ENCODE assay signal across 22 mouse cellular contexts in the genomic region with DNA sequence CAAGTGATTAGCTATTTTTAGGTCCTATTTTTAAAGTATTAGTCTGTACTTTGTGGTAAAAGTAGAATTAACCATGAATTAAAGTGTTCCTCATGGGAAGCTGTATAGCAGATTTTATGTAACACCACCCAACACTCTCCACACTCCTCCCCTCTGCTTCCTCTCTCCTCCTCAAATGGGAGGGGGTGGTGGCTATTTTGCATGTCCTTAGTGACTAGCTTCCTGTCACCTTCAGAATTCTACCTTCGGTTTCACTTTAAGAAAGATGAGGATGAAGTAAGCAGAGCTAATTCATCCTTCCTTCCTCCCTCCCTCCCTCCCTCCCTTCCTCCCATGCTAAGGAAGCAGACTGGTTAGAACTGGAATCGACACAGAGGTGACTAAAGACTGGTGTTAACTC.
DNase-seq lines count a peak whose midpoint lies in the region; ATAC-seq and TF ChIP-seq lines count a peak whose summit lies in the region.
"Had no signal": no experiment of that assay in that cellular context is flagged by ENCODE, and none has a peak within 500 bp of the region (broad histone marks: within the 10 kb centered on the region; RNA-seq: fewer than 3 reads in every experiment).

No protein-coding gene starts in this region.

- H3K36me3 ChIP-seq in CH12.LX (replicated peaks in 1 of 2; ENCODE audit: control insufficient read depth in 1 of 2, insufficient read depth in 1 of 2, low read length in 1 of 2): peaks cover 16 to 37% of the 10 kb centered on the region in 2 experiments
- H3K36me3 ChIP-seq in forebrain, postnatal 0 days (ENCODE audit: insufficient read depth): peaks cover 18% of the 10 kb centered on the region
- peaks cover 22% of the 10 kb centered on the region for H3K36me3 ChIP-seq in embryonic facial prominence, embryonic 10.5 days (replicated peaks)
- H3K36me3 ChIP-seq in intestine, embryonic 16.5 days (ENCODE audit: control insufficient read depth, insufficient read depth, low read length): no peaks in the 10 kb centered on the region

- TF ChIP-seq CTCF in CH12.LX (conservative IDR thresholded peaks at IDR 0.05 in 1 of 2, IDR thresholded peaks at IDR 0.05 in 1 of 2; ENCODE audit: low read depth in 2 of 2, low read length in 2 of 2): no peak
- no peak for TF ChIP-seq CTCF in forebrain, postnatal 0 days (IDR thresholded peaks at IDR 0.05; ENCODE audit: low read depth)

- peak overlapping the region; percentile 84 for H3K9ac ChIP-seq in CH12.LX (ENCODE audit: insufficient read depth, low read depth)
- no peak overlapping the region for H3K9ac ChIP-seq in forebrain, postnatal 0 days
- H3K9ac ChIP-seq in intestine, embryonic 16.5 days (ENCODE audit: low read depth, low read length): no peak overlapping the region
- H3K9ac ChIP-seq: embryonic facial prominence, embryonic 15.5 days; heart, embryonic 13.5 days; hindbrain, embryonic 14.5 days; limb, embryonic 15.5 days; liver, embryonic 15.5 days; midbrain, embryonic 15.5 days; neural tube, embryonic 15.5 days had no signal

- ATAC-seq in granulocyte monocyte progenitor cell, adult 5-6 weeks (replicated peaks; ENCODE audit: poor library complexity, severe bottlenecking): peak; percentile 33; the same call in 1 of the 2 replicates
- ATAC-seq in forebrain, postnatal 0 days: no peak
- no peak for ATAC-seq in intestine, embryonic 16.5 days
- ATAC-seq: midbrain, embryonic 15.5 days had no signal

- H3K79me2 ChIP-seq in CH12.LX (replicated peaks; ENCODE audit: control insufficient read depth, extremely low read depth, insufficient read depth, poor library complexity, severe bottlenecking): no peaks in the 10 kb centered on the region; the same call in 1 of the 2 replicates

- DNase-seq in A20 (ENCODE audit: low read depth, low spot score): peak; percentile 85
- peak; percentile 92 for DNase-seq in CH12.LX (ENCODE audit: extremely low read depth)
- DNase-seq in naive thymus-derived CD4-positive, alpha-beta T cell, adult 2 months (ENCODE audit: low read depth): peak; percentile 12
- no peak for DNase-seq in forebrain, postnatal 0 days
- no peak for DNase-seq in embryonic facial prominence, embryonic 10.5 days (ENCODE audit: low spot score)
- DNase-seq: adrenal gland, adult 8-10 months; cerebellum, adult 9-10 months; embryo, embryonic 11 days; gastrocnemius, adult 2 months; kidney, adult 11 months; thymus, adult 18-20 months had no signal

- no peaks in the 10 kb centered on the region for H3K9me3 ChIP-seq in CH12.LX (replicated peaks; ENCODE audit: low read length)
- H3K9me3 ChIP-seq in forebrain, postnatal 0 days (ENCODE audit: low read length): no peaks in the 10 kb centered on the region
- no peaks in the 10 kb centered on the region; the same call in 1 of the 2 replicates for H3K9me3 ChIP-seq in embryonic facial prominence, embryonic 10.5 days
- no peaks in the 10 kb centered on the region for H3K9me3 ChIP-seq in intestine, embryonic 16.5 days (ENCODE audit: control insufficient read depth, low read length)
- H3K9me3 ChIP-seq: embryonic facial prominence, embryonic 15.5 days; heart, embryonic 13.5 days; liver, embryonic 15.5 days; midbrain, embryonic 15.5 days; neural tube, embryonic 15.5 days had no signal

- H3K4me3 ChIP-seq in CH12.LX (replicated peaks in 1 of 3; ENCODE audit: low read depth in 2 of 3, low read length in 2 of 3, poor library complexity in 1 of 3): peak overlapping the region; percentile 76 to 94 (median 82)
- no peak overlapping the region for H3K4me3 ChIP-seq in forebrain, postnatal 0 days (ENCODE audit: low read depth, low read length)
- no peak overlapping the region for H3K4me3 ChIP-seq in embryonic facial prominence, embryonic 10.5 days
- no peak overlapping the region for H3K4me3 ChIP-seq in intestine, embryonic 16.5 days (ENCODE audit: low read length)
- H3K4me3 ChIP-seq: embryonic facial prominence, embryonic 15.5 days; gastrocnemius, adult 2 months; heart, embryonic 13.5 days; limb, embryonic 15.5 days; liver, embryonic 15.5 days; midbrain, embryonic 15.5 days; myocyte; neural tube, embryonic 15.5 days had no signal

- peaks cover 13 to 23% of the 10 kb centered on the region in 2 experiments for H3K4me1 ChIP-seq in CH12.LX (ENCODE audit: control insufficient read depth in 1 of 2, insufficient read depth in 2 of 2)
- H3K4me1 ChIP-seq in forebrain, postnatal 0 days (ENCODE audit: insufficient read depth): no peaks in the 10 kb centered on the region
- no peaks in the 10 kb centered on the region for H3K4me1 ChIP-seq in embryonic facial prominence, embryonic 10.5 days
- H3K4me1 ChIP-seq in intestine, embryonic 16.5 days (ENCODE audit: control insufficient read depth, insufficient read depth, low read length): no peaks in the 10 kb centered on the region
- H3K4me1 ChIP-seq: heart, embryonic 13.5 days; limb, embryonic 15.5 days; liver, embryonic 15.5 days; midbrain, embryonic 15.5 days; neural tube, embryonic 15.5 days had no signal

- peak; percentile 45; the same call in 1 of the 2 replicates for TF ChIP-seq EP300 in CH12.LX (IDR thresholded peaks at IDR 0.05; ENCODE audit: low read length)

- 91% methylated on average over 2 of the region's 2 CpGs for WGBS in forebrain, postnatal 0 days
- 91% methylated on average over 2 of the region's 2 CpGs for WGBS in embryonic facial prominence, embryonic 10.5 days
- 89% methylated on average over 2 of the region's 2 CpGs for WGBS in intestine, embryonic 16.5 days

- H3K27me3 ChIP-seq in CH12.LX (replicated peaks): no peaks in the 10 kb centered on the region
- H3K27me3 ChIP-seq in forebrain, postnatal 0 days (ENCODE audit: insufficient read depth, low read length): no peaks in the 10 kb centered on the region
- H3K27me3 ChIP-seq in embryonic facial prominence, embryonic 10.5 days (replicated peaks; ENCODE audit: low read depth, poor library complexity, severe bottlenecking): no peaks in the 10 kb centered on the region
- H3K27me3 ChIP-seq in intestine, embryonic 16.5 days (replicated peaks; ENCODE audit: control insufficient read depth, insufficient read depth, low read length): no peaks in the 10 kb centered on the region
- H3K27me3 ChIP-seq: embryonic facial prominence, embryonic 15.5 days; heart, embryonic 13.5 days; limb, embryonic 15.5 days; liver, embryonic 15.5 days; midbrain, embryonic 15.5 days; neural tube, embryonic 15.5 days had no signal

- H3K27ac ChIP-seq in CH12.LX (ENCODE audit: insufficient read depth, low read depth): peak overlapping the region; percentile 25; the same call in 1 of the 2 replicates
- H3K27ac ChIP-seq in forebrain, postnatal 0 days (ENCODE audit: low read depth, low read length): no peak overlapping the region
- H3K27ac ChIP-seq in embryonic facial prominence, embryonic 10.5 days (replicated peaks): no peak overlapping the region
- H3K27ac ChIP-seq in intestine, embryonic 16.5 days (ENCODE audit: low read length): no peak overlapping the region
- H3K27ac ChIP-seq: embryonic facial prominence, embryonic 15.5 days; gastrocnemius, adult 2 months; heart, embryonic 13.5 days; hindbrain, embryonic 14.5 days; kidney, postnatal 0 days; limb, embryonic 15.5 days; liver, embryonic 15.5 days; midbrain, embryonic 15.5 days; neural tube, embryonic 15.5 days had no signal

- no peak for TF ChIP-seq RAD21 in CH12.LX (IDR thresholded peaks at IDR 0.05; ENCODE audit: low read depth, low read length)

- in situ Hi-C loops in CH12.LX (cut with MboI; ENCODE audit: low pct_ligation_motif_present, low pct_unique_long_range_greater_than_20kb, low sequenced_read_pairs): no loop called here

- TF ChIP-seq POLR2A in CH12.LX (IDR thresholded peaks at IDR 0.05; ENCODE audit: low read depth, low read length): peak; percentile 74

- peak overlapping the region; percentile 98; the same call in 1 of the 2 replicates for H3K4me2 ChIP-seq in CH12.LX (ENCODE audit: insufficient read depth, low read depth, poor library complexity, severe bottlenecking)
- H3K4me2 ChIP-seq in forebrain, postnatal 0 days (ENCODE audit: low read depth): no peak overlapping the region
- no peak overlapping the region for H3K4me2 ChIP-seq in intestine, embryonic 16.5 days (ENCODE audit: low read depth, low read length)
- H3K4me2 ChIP-seq: embryonic facial prominence, embryonic 15.5 days; heart, embryonic 13.5 days; hindbrain, embryonic 14.5 days; limb, embryonic 15.5 days; liver, embryonic 15.5 days; midbrain, embryonic 15.5 days; neural tube, embryonic 15.5 days had no signal

- dilution Hi-C loops in CH12.LX (cut with MboI; ENCODE audit: extremely low pct_ligation_motif_present, extremely low pct_unique_long_range_greater_than_20kb, low sequenced_read_pairs): no loop called here

TF ChIP-seq in CH12.LX, 34 proteins besides CTCF, POLR2A, EP300 and RAD21 (continues in another document):
- TF ChIP-seq CHD2 (IDR thresholded peaks at IDR 0.05; ENCODE audit: low read length): no peak
- TF ChIP-seq ZMIZ1 (IDR thresholded peaks at IDR 0.05; ENCODE audit: low read depth, low read length): no peak; the same call in 1 of the 2 replicates
- TF ChIP-seq NELFE (IDR thresholded peaks at IDR 0.05; ENCODE audit: low read depth, low read length): peak; percentile 48; the same call in 1 of the 2 replicates
- no peak for TF ChIP-seq MYC (IDR thresholded peaks at IDR 0.05; ENCODE audit: low read depth, low read length)
- no peak for TF ChIP-seq KAT2A (IDR thresholded peaks at IDR 0.05; ENCODE audit: insufficient replicate concordance, low read length)
- TF ChIP-seq E2F4 (IDR thresholded peaks at IDR 0.05; ENCODE audit: insufficient replicate concordance, low read depth, low read length): no peak
- TF ChIP-seq POLR2AphosphoS2 (IDR thresholded peaks at IDR 0.05; ENCODE audit: low read depth, low read length): no peak
- TF ChIP-seq USF1 (IDR thresholded peaks at IDR 0.05; ENCODE audit: low read depth, low read length): no peak
- TF ChIP-seq MEF2A (IDR thresholded peaks at IDR 0.05; ENCODE audit: borderline replicate concordance, low read depth, low read length): 0 out of 2 replicates have a peak, but pooled peaks have one; percentile 59
- TF ChIP-seq CHD1 (IDR thresholded peaks at IDR 0.05; ENCODE audit: low read depth, low read length): no peak
- no peak for TF ChIP-seq GABPA (IDR thresholded peaks at IDR 0.05; ENCODE audit: insufficient replicate concordance, low read depth, low read length)
- no peak for TF ChIP-seq UBTF (IDR thresholded peaks at IDR 0.05; ENCODE audit: low read depth, low read length)
- TF ChIP-seq USF2 (conservative IDR thresholded peaks at IDR 0.05; ENCODE audit: low read depth, low read length): no peak
- peak; percentile 73 for TF ChIP-seq ELF1 (IDR thresholded peaks at IDR 0.05; ENCODE audit: low read depth, low read length)
- TF ChIP-seq MXI1 (IDR thresholded peaks at IDR 0.05; ENCODE audit: low read depth, low read length): peak; percentile 48; the same call in 1 of the 2 replicates
- 0 out of 2 replicates have a peak, but pooled peaks have one; percentile 25 for TF ChIP-seq MAX (IDR thresholded peaks at IDR 0.05; ENCODE audit: low read length)
- no peak for TF ChIP-seq ZKSCAN1 (IDR thresholded peaks at IDR 0.05; ENCODE audit: borderline replicate concordance, low read depth, low read length)
- TF ChIP-seq IRF4 (IDR thresholded peaks at IDR 0.05; ENCODE audit: low read depth, low read length): peak; percentile 36; the same call in 1 of the 2 replicates

Comparison
In these comparisons a context has a peak if more than half of its experiments do, and no peak if none do; other contexts are left out.
1. DNase-seq: peak in A20 (single experiment), CH12.LX (single experiment) and naive thymus-derived CD4-positive, alpha-beta T cell, adult 2 months (single experiment); none in forebrain, postnatal 0 days (single experiment) and embryonic facial prominence, embryonic 10.5 days (single experiment).
2. H3K4me3 ChIP-seq: peak in CH12.LX (3 of 3); none in forebrain, postnatal 0 days (single experiment), embryonic facial prominence, embryonic 10.5 days (single experiment) and intestine, embryonic 16.5 days (single experiment).